Mouse (Mus musculus) intestine, embryonic 16.5 days (tissue): ENCODE measurements around the gene Etv6. TPM values are rescaled to one million over a fixed set of nuclear protein-coding genes. Genes with fewer than 3 reads are reported as not detected.
A peak's percentile ranks its signal among the peaks of the same experiment; 100 is the strongest.

Experiments
- ATAC-seq: fragments of 200-750 bp; cut with Nextera tagmentation; 2 replicates; pipeline ENCODE4 v1.8.0; 2017; ENCODE audit warnings: moderate TSS enrichment, moderate library complexity
- H3K27ac ChIP-seq: fragments of 300-500 bp; sonication (generic); 2 replicates; pipeline ENCODE4 v1.5.1; 2014; ENCODE audit warnings: mild to moderate bottlenecking, low read length
- H3K27me3 ChIP-seq: fragments of 300-500 bp; sonication (generic); replicated peaks from 2 replicates; pipeline ENCODE4 v1.6.1; 2014; ENCODE audit warnings: low read length, control low read depth, mixed read lengths; ENCODE audit not compliant: control insufficient read depth, insufficient read depth
- H3K36me3 ChIP-seq: fragments of 300-500 bp; sonication (generic); 2 replicates; pipeline ENCODE4 v1.6.1; 2014; ENCODE audit warnings: low read length, control low read depth; ENCODE audit not compliant: control insufficient read depth, insufficient read depth
- H3K4me1 ChIP-seq: fragments of 300-500 bp; sonication (generic); 2 replicates; pipeline ENCODE4 v1.6.1; 2014; ENCODE audit warnings: low read length, control low read depth, mixed read lengths; ENCODE audit not compliant: control insufficient read depth, insufficient read depth
- H3K4me2 ChIP-seq: fragments of 300-500 bp; sonication (generic); 2 replicates; pipeline ENCODE4 v1.6.1; 2014; ENCODE audit warnings: low read depth, low read length, control low read depth
- H3K4me3 ChIP-seq: fragments of 300-500 bp; sonication (generic); 2 replicates; pipeline ENCODE4 v1.5.1; 2014; ENCODE audit warnings: mild to moderate bottlenecking, low read length
- H3K9ac ChIP-seq: fragments of 300-500 bp; sonication (generic); 2 replicates; pipeline ENCODE4 v1.6.1; 2014; ENCODE audit warnings: low read depth, low read length
- H3K9me3 ChIP-seq: fragments of 300-500 bp; sonication (generic); 2 replicates; pipeline ENCODE4 v1.6.1; 2016; ENCODE audit warnings: low read length, control low read depth; ENCODE audit not compliant: control insufficient read depth
- WGBS: fragments of 180-500 bp; shearing (Covaris S2); extraction: QIAGEN DNeasy Blood & Tissue Kit; methylation state at CpG from one replicate; pipeline ENCODE4 v1.1.7; 2014; 5-methylcytosine and 5-hydroxymethylcytosine counted together
- polyA plus RNA-seq: library from polyadenylated mRNA; unstranded; fragments of >200 nt; fragmentation: Nextera tagmentation; extraction: Ambion mirVana; gene quantifications from 2 replicates; pipeline ENCODE4 v1.2.1, GENCODE M21; 2015

Gene Etv6
- polyA plus RNA-seq, 1 experiment from 2014 or later: 10.4 TPM

GRCm38 (mm10) chr6:134244071-134244470 is 208.6 kb downstream of the Etv6 start:
- H3K4me1 ChIP-seq: peaks cover 11% of the 10 kb centered on the region
- H3K9ac ChIP-seq: no peak overlapping the region
- no peak overlapping the region for H3K4me2 ChIP-seq
- no peak overlapping the region for H3K4me3 ChIP-seq
- 89% methylated on average over 4 of the region's 4 CpGs for WGBS
- ATAC-seq: no peak
- no peaks in the 10 kb centered on the region for H3K9me3 ChIP-seq
- no peaks in the 10 kb centered on the region for H3K27me3 ChIP-seq
- no peak overlapping the region for H3K27ac ChIP-seq
- H3K36me3 ChIP-seq: peaks cover 6% of the 10 kb centered on the region; the same call in 1 of the 2 replicates

GRCm38 (mm10) chr6:134246109-134246508 is 210.6 kb downstream of the Etv6 start:
- no peaks in the 10 kb centered on the region for H3K27me3 ChIP-seq
- no peak overlapping the region for H3K4me2 ChIP-seq
- no peak overlapping the region for H3K27ac ChIP-seq
- 83% methylated on average over 2 of the region's 2 CpGs for WGBS
- no peak for ATAC-seq
- no peaks in the 10 kb centered on the region for H3K36me3 ChIP-seq
- no peak overlapping the region for H3K9ac ChIP-seq
- H3K4me3 ChIP-seq: no peak overlapping the region
- no peaks in the 10 kb centered on the region for H3K9me3 ChIP-seq
- peaks cover 11% of the 10 kb centered on the region for H3K4me1 ChIP-seq

DNA sequence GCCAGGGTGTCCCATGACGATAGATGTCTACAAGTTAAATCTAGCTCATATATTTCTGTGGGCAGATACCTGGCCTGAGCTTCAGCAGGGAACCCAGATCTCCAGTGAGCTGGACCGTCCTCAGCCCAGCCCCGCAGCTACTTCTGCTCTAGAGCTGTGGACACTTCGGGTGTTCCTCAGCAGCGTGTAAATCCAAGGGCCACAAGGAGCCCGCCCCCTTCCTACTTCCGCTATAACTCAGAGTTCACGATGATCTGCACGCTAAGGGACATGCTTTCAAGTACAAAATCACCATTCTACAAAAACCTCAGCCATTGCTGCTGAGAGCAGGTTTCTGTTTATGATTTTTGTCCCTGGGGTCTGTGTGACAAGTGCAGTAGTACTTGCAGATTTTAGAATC is 211.8 kb downstream of the Etv6 start:
- Histone ChIP-seq H3K9me3 (no peaks in the 10 kb centered on the region), H3K36me3 (no peaks in the 10 kb centered on the region), H3K9ac (no peak overlapping the region), H3K27ac (no peak overlapping the region), H3K27me3 (no peaks in the 10 kb centered on the region), H3K4me1 (peaks cover 11% of the 10 kb centered on the region), H3K4me2 (no peak overlapping the region), H3K4me3 (no peak overlapping the region)
- no peak for ATAC-seq
- 88% methylated on average over 9 of the region's 9 CpGs for WGBS

DNA sequence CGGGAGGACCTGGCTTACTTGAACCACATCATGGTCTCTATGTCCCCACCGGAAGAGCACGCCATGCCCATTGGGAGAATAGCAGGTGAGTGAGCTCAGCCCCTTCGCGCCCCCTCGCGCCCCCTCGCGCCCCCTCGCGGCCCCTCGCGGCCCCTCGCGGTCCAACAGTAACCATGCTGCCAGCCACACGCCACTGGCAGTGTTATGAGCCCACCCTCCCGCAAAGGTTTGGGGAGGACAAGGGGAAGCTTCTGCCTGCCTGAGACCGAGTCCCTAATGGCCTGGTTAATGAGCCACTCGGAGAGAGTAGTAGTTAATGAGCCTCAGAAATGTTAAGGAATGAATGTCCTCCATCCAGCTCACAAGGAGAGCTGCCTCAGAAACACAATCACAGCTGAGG is 213.2 kb downstream of the Etv6 start:
- H3K27ac ChIP-seq: no peak overlapping the region
- ATAC-seq: no peak
- H3K4me1 ChIP-seq: peaks cover under 1% of the 10 kb centered on the region
- 90% methylated on average over 19 of the region's 19 CpGs for WGBS
- no peaks in the 10 kb centered on the region for H3K36me3 ChIP-seq
- H3K9me3 ChIP-seq: no peaks in the 10 kb centered on the region
- no peak overlapping the region for H3K4me2 ChIP-seq
- no peaks in the 10 kb centered on the region for H3K27me3 ChIP-seq
- H3K4me3 ChIP-seq: no peak overlapping the region
- H3K9ac ChIP-seq: no peak overlapping the region

- WGBS: 79% methylated on average over 5 of the region's 5 CpGs
These were observed 215.3 kb downstream of the Etv6 start for GRCm38 (mm10) chr6:134250764-134251163.

GRCm38 (mm10) chr6:134251364-134251763 is 215.9 kb downstream of the Etv6 start:
- ATAC-seq: no peak
- Histone ChIP-seq H3K36me3 (no peaks in the 10 kb centered on the region), H3K27me3 (no peaks in the 10 kb centered on the region), H3K9me3 (no peaks in the 10 kb centered on the region), H3K4me3 (no peak overlapping the region), H3K27ac (no peak overlapping the region), H3K9ac (no peak overlapping the region), H3K4me1 (no peaks in the 10 kb centered on the region), H3K4me2 (no peak overlapping the region)
- 77% methylated on average over 8 of the region's 8 CpGs for WGBS

More at GRCm38 (mm10) chr6:134250764-134251163, 215.3 kb downstream of the Etv6 start:
- Histone ChIP-seq H3K36me3 (no peaks in the 10 kb centered on the region), H3K4me3 (no peak overlapping the region), H3K4me1 (no peaks in the 10 kb centered on the region), H3K4me2 (no peak overlapping the region), H3K27ac (no peak overlapping the region), H3K9ac (no peak overlapping the region), H3K27me3 (no peaks in the 10 kb centered on the region), H3K9me3 (no peaks in the 10 kb centered on the region)
- no peak for ATAC-seq

GRCm38 (mm10) chr6:134252081-134252755 is 216.7 kb downstream of the Etv6 start:
- no peak overlapping the region for H3K27ac ChIP-seq
- no peak for ATAC-seq
- H3K27me3 ChIP-seq: no peaks in the 10 kb centered on the region
- H3K36me3 ChIP-seq: no peaks in the 10 kb centered on the region
- no peak overlapping the region for H3K4me2 ChIP-seq
- WGBS: 79% methylated on average over 8 of the region's 8 CpGs
- H3K4me3 ChIP-seq: no peak overlapping the region
- no peaks in the 10 kb centered on the region for H3K4me1 ChIP-seq
- no peak overlapping the region for H3K9ac ChIP-seq
- H3K9me3 ChIP-seq: no peaks in the 10 kb centered on the region

DNA sequence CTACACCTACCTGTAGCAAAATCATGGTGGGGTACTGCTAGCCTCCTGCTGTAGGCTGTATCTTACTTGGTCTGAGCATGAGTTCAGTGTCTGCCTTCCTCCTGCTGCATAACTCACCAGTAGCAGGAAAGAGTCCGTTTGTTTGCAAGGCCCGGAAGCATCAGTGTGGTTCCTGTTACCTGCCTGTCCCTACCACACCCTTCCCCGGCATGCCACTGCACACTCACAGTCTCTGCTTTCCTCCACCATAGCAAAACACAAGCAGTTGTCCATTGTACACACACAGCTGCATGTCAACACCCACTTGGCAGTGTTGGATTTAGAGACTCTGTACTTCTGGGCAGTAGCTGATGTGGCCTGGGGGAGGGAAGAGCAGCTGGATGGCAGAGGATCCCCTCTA is 220.9 kb downstream of the Etv6 start:
- H3K36me3 ChIP-seq: peaks cover 11% of the 10 kb centered on the region; the same call in 1 of the 2 replicates
- no peaks in the 10 kb centered on the region for H3K9me3 ChIP-seq
- no peaks in the 10 kb centered on the region for H3K27me3 ChIP-seq
- 70% methylated on average over 3 of the region's 3 CpGs for WGBS
- no peak overlapping the region for H3K4me3 ChIP-seq
- H3K9ac ChIP-seq: no peak overlapping the region
- no peak overlapping the region for H3K27ac ChIP-seq
- 0 out of 2 replicates have a peak, but pooled peaks have one; percentile 20 for ATAC-seq
- 0 out of 2 replicates have a peak, but pooled peaks cover 1% of the 10 kb centered on the region for H3K4me1 ChIP-seq
- no peak overlapping the region for H3K4me2 ChIP-seq

DNA sequence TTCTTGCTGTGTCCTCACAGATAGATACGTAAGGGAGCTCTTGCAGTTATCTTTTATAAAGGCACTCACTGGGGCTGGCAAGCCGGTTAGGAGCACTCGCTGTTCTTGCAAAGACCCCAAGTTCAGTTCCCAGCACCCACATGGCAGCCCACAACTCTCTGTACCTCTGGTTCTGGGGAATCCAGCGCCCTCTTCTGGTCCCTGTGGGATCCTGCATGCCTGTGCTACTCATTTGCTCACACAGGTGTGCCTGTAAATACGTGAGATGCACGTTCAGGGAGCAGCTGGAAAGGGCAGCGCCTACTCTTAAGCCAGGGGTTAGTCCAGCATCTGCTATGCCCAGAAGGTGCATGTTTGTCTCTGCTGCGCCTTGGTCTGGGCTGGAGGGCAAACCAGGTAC is 224.4 kb downstream of the Etv6 start:
- Histone ChIP-seq H3K4me2 (no peak overlapping the region), H3K4me1 (0 out of 2 replicates have a peak, but pooled peaks cover 3% of the 10 kb centered on the region), H3K9ac (no peak overlapping the region), H3K27me3 (no peaks in the 10 kb centered on the region), H3K36me3 (peaks cover 24% of the 10 kb centered on the region), H3K4me3 (no peak overlapping the region), H3K9me3 (no peaks in the 10 kb centered on the region), H3K27ac (no peak overlapping the region)
- no peak for ATAC-seq
- WGBS: 91% methylated on average over 8 of the region's 8 CpGs
